In genomic region chr8:109817933-109818332, GRCm38 (mm10) we compare ENCODE assay signal across 16 mouse cellular contexts. TPM values are rescaled to one million over a fixed set of nuclear protein-coding genes. Genes with fewer than 3 reads are reported as not detected.
A peak's percentile ranks its signal among the peaks of the same experiment; 100 is the strongest.
DNase-seq lines count a peak whose midpoint lies in the region; ATAC-seq and TF ChIP-seq lines count a peak whose summit lies in the region.
"Had no signal": no experiment of that assay in that cellular context is flagged by ENCODE, and none has a peak within 500 bp of the region (broad histone marks: within the 10 kb centered on the region; RNA-seq: fewer than 3 reads in every experiment).

No protein-coding gene starts in this region.

- H3K27me3 ChIP-seq in heart, embryonic 12.5 days (replicated peaks) = no peaks in the 10 kb centered on the region
- H3K27me3 ChIP-seq in heart, embryonic 11.5 days (ENCODE audit: control insufficient read depth, insufficient read depth, low read length) = no peaks in the 10 kb centered on the region
- H3K27me3 ChIP-seq in kidney, embryonic 16.5 days (ENCODE audit: insufficient read depth, low read length) = no peaks in the 10 kb centered on the region
- H3K27me3 ChIP-seq in ES-Bruce4 (ENCODE audit: control insufficient read depth, insufficient read depth, low read length, poor library complexity, severe bottlenecking) = no peaks in the 10 kb centered on the region
- no peaks in the 10 kb centered on the region for H3K27me3 ChIP-seq in limb, embryonic 13.5 days
- H3K27me3 ChIP-seq: intestine, embryonic 15.5 days; midbrain, embryonic 15.5 days had no signal

- H3K9ac ChIP-seq in heart, embryonic 12.5 days = no peak overlapping the region
- no peak overlapping the region for H3K9ac ChIP-seq in heart, embryonic 11.5 days (ENCODE audit: low read depth, low read length)
- no peak overlapping the region for H3K9ac ChIP-seq in kidney, embryonic 16.5 days (replicated peaks; ENCODE audit: low read length)
- no peak overlapping the region for H3K9ac ChIP-seq in ES-Bruce4 (ENCODE audit: low read depth, poor library complexity, severe bottlenecking)
- no peak overlapping the region for H3K9ac ChIP-seq in limb, embryonic 13.5 days
- H3K9ac ChIP-seq: intestine, embryonic 15.5 days; liver, postnatal 0 days; midbrain, embryonic 15.5 days had no signal

- peaks cover 3% of the 10 kb centered on the region for H3K36me3 ChIP-seq in heart, embryonic 12.5 days
- no peaks in the 10 kb centered on the region for H3K36me3 ChIP-seq in heart, embryonic 11.5 days (ENCODE audit: control insufficient read depth, insufficient read depth, low read length)
- H3K36me3 ChIP-seq in kidney, embryonic 16.5 days (ENCODE audit: insufficient read depth, low read length) = peaks cover 2% of the 10 kb centered on the region; the same call in 1 of the 2 replicates
- H3K36me3 ChIP-seq in ES-Bruce4 (ENCODE audit: control insufficient read depth, insufficient read depth, low read length, poor library complexity, severe bottlenecking) = peaks cover 7% of the 10 kb centered on the region; the same call in 1 of the 2 replicates
- H3K36me3 ChIP-seq in limb, embryonic 13.5 days = peaks cover 15% of the 10 kb centered on the region
- H3K36me3 ChIP-seq: intestine, embryonic 15.5 days; midbrain, embryonic 15.5 days had no signal

- TF ChIP-seq EP300 in ES-Bruce4 (IDR thresholded peaks at IDR 0.05; ENCODE audit: insufficient read depth, low read depth, low read length) = no peak

- no peak for DNase-seq in kidney, adult 11 months
- no peak for DNase-seq in layer of hippocampus, adult 2 months (ENCODE audit: low spot score in 2 of 2)
- no peak for DNase-seq in Muller cell, postnatal 12 days (ENCODE audit: inconsistent ontology term)
- DNase-seq: adrenal gland, postnatal 10 days; cerebellum, adult 9-10 months; liver, postnatal 0 days; right cerebral cortex, postnatal 4 days; thymus, adult 18-20 months had no signal

- H3K9me3 ChIP-seq in heart, embryonic 12.5 days (replicated peaks) = no peaks in the 10 kb centered on the region
- no peaks in the 10 kb centered on the region for H3K9me3 ChIP-seq in heart, embryonic 11.5 days (replicated peaks; ENCODE audit: control insufficient read depth, low read length)
- no peaks in the 10 kb centered on the region for H3K9me3 ChIP-seq in kidney, embryonic 16.5 days (ENCODE audit: low read length)
- H3K9me3 ChIP-seq in ES-Bruce4 (replicated peaks; ENCODE audit: control insufficient read depth, insufficient read depth, low read length, poor library complexity, severe bottlenecking) = no peaks in the 10 kb centered on the region
- H3K9me3 ChIP-seq in limb, embryonic 13.5 days = no peaks in the 10 kb centered on the region
- H3K9me3 ChIP-seq: intestine, embryonic 15.5 days; midbrain, embryonic 15.5 days had no signal

- no peak overlapping the region for H3K4me2 ChIP-seq in heart, embryonic 12.5 days
- H3K4me2 ChIP-seq in heart, embryonic 11.5 days = no peak overlapping the region
- no peak overlapping the region for H3K4me2 ChIP-seq in kidney, embryonic 16.5 days (replicated peaks; ENCODE audit: low read depth, low read length)
- H3K4me2 ChIP-seq in limb, embryonic 13.5 days (replicated peaks) = no peak overlapping the region
- H3K4me2 ChIP-seq: intestine, embryonic 15.5 days; midbrain, embryonic 15.5 days had no signal

- no peak overlapping the region for H3K4me3 ChIP-seq in heart, embryonic 12.5 days
- H3K4me3 ChIP-seq in heart, embryonic 11.5 days (ENCODE audit: low read depth, low read length) = no peak overlapping the region
- no peak overlapping the region for H3K4me3 ChIP-seq in kidney, embryonic 16.5 days (ENCODE audit: low read length)
- H3K4me3 ChIP-seq in ES-Bruce4 (ENCODE audit: low read depth, low read length) = no peak overlapping the region
- H3K4me3 ChIP-seq in limb, embryonic 13.5 days = no peak overlapping the region
- H3K4me3 ChIP-seq in layer of hippocampus, adult 2 months = no peak overlapping the region
- H3K4me3 ChIP-seq: intestine, embryonic 15.5 days; midbrain, embryonic 15.5 days had no signal

- no peak for ATAC-seq in heart, embryonic 12.5 days (ENCODE audit: insufficient number of reproducible peaks, low FRiP score)
- ATAC-seq in heart, embryonic 11.5 days (replicated peaks; ENCODE audit: insufficient number of reproducible peaks, low FRiP score, low TSS enrichment) = no peak
- ATAC-seq in kidney, embryonic 16.5 days (ENCODE audit: low FRiP score, low TSS enrichment) = no peak
- ATAC-seq in limb, embryonic 13.5 days (ENCODE audit: low FRiP score, low read depth) = no peak
- ATAC-seq: forebrain, embryonic 14.5 days; intestine, embryonic 15.5 days; liver, postnatal 0 days; midbrain, embryonic 15.5 days had no signal

- 27% methylated on average over 1 of the region's 1 CpGs for WGBS in heart, embryonic 12.5 days
- 31% methylated on average over 1 of the region's 1 CpGs for WGBS in heart, embryonic 11.5 days (ENCODE audit: insufficient replicate concordance)
- WGBS in kidney, embryonic 16.5 days = 50% methylated on average over 1 of the region's 1 CpGs
- 56% methylated on average over 1 of the region's 1 CpGs for WGBS in limb, embryonic 13.5 days

- H3K4me1 ChIP-seq in heart, embryonic 12.5 days (replicated peaks) = peaks cover 22% of the 10 kb centered on the region; the same call in 1 of the 2 replicates
- H3K4me1 ChIP-seq in heart, embryonic 11.5 days (ENCODE audit: control insufficient read depth, insufficient read depth, low read length) = peaks cover 11% of the 10 kb centered on the region; the same call in 1 of the 2 replicates
- peaks cover 14% of the 10 kb centered on the region; the same call in 1 of the 2 replicates for H3K4me1 ChIP-seq in kidney, embryonic 16.5 days (ENCODE audit: insufficient read depth, low read length)
- peaks cover 2% of the 10 kb centered on the region for H3K4me1 ChIP-seq in ES-Bruce4 (ENCODE audit: control insufficient read depth, insufficient read depth, low read length)
- H3K4me1 ChIP-seq in limb, embryonic 13.5 days = peaks cover 12% of the 10 kb centered on the region
- H3K4me1 ChIP-seq: intestine, embryonic 15.5 days; midbrain, embryonic 15.5 days had no signal

- TF ChIP-seq POLR2A in ES-Bruce4 (IDR thresholded peaks at IDR 0.05; ENCODE audit: insufficient read depth, low read length) = no peak

- no peak for TF ChIP-seq CTCF in ES-Bruce4 (IDR thresholded peaks at IDR 0.05; ENCODE audit: low read depth, low read length)
- TF ChIP-seq CTCF in layer of hippocampus, adult 2 months (conservative IDR thresholded peaks at IDR 0.05) = no peak

- peak overlapping the region; percentile 26; the same call in 1 of the 2 replicates for H3K27ac ChIP-seq in heart, embryonic 12.5 days (ENCODE audit: poor library complexity, severe bottlenecking)
- H3K27ac ChIP-seq in heart, embryonic 11.5 days (ENCODE audit: low read depth, low read length) = no peak overlapping the region
- 0 out of 2 replicates have a peak overlapping the region, but pooled peaks have one; percentile 50 for H3K27ac ChIP-seq in kidney, embryonic 16.5 days (ENCODE audit: low read length)
- peak overlapping the region; percentile 69 for H3K27ac ChIP-seq in ES-Bruce4 (ENCODE audit: insufficient read depth, low read length)
- H3K27ac ChIP-seq in limb, embryonic 13.5 days = 0 out of 2 replicates have a peak overlapping the region, but pooled peaks have one; percentile 44
- H3K27ac ChIP-seq in layer of hippocampus, adult 2 months = no peak overlapping the region
- H3K27ac ChIP-seq: intestine, embryonic 15.5 days; midbrain, embryonic 15.5 days had no signal

RNA-seq across cellular contexts. Expression of gene Ap1g1, which starts 39.6 kb away (rescaled TPM):
- polyA plus RNA-seq in heart, embryonic 12.5 days (2016; fragmentation: Nextera tagmentation; extraction: Ambion mirVana) = 44.8 and 46.7 TPM in 2 replicates
- polyA plus RNA-seq in heart, embryonic 11.5 days (2014; fragmentation: Nextera tagmentation; extraction: Ambion mirVana) = 22.1 and 35.4 TPM in 2 replicates
- polyA plus RNA-seq in kidney, embryonic 16.5 days (2015; fragmentation: Nextera tagmentation; extraction: Ambion mirVana) = 46.6 and 53.6 TPM in 2 replicates
- 108 and 115 TPM in 2 replicates for polyA plus RNA-seq in ES-Bruce4 (2011; ENCODE audit: insufficient read depth, insufficient read length, low read depth, missing spikeins)
- polyA plus RNA-seq in limb, embryonic 13.5 days (2015; fragmentation: Nextera tagmentation; extraction: Ambion mirVana) = 37.4 and 43.0 TPM in 2 replicates
- 10 to 100 TPM; 84.1 to 92.2 TPM for total RNA-seq in layer of hippocampus, adult 2 months (2021)

RNA-seq across cellular contexts. Expression of gene Phlpp2, which starts 50.4 kb away (rescaled TPM):
- 1.5 and 1.8 TPM in 2 replicates for polyA plus RNA-seq in heart, embryonic 12.5 days (2016; fragmentation: Nextera tagmentation; extraction: Ambion mirVana)
- 2.2 and 3.3 TPM in 2 replicates for polyA plus RNA-seq in heart, embryonic 11.5 days (2014; fragmentation: Nextera tagmentation; extraction: Ambion mirVana)
- 2.6 and 2.7 TPM in 2 replicates for polyA plus RNA-seq in kidney, embryonic 16.5 days (2015; fragmentation: Nextera tagmentation; extraction: Ambion mirVana)
- polyA plus RNA-seq in ES-Bruce4 (2011; ENCODE audit: insufficient read depth, insufficient read length, low read depth, missing spikeins) = 8.6 and 10.2 TPM in 2 replicates
- polyA plus RNA-seq in limb, embryonic 13.5 days (2015; fragmentation: Nextera tagmentation; extraction: Ambion mirVana) = 4.2 and 4.4 TPM in 2 replicates
- 10 to 100 TPM; 26.9 to 28.5 TPM for total RNA-seq in layer of hippocampus, adult 2 months (2021)

Comparison
In these comparisons a context has a peak if more than half of its experiments do, and no peak if none do; other contexts are left out.
1. H3K27ac ChIP-seq: peak in heart, embryonic 12.5 days (single experiment), kidney, embryonic 16.5 days (single experiment), ES-Bruce4 (single experiment) and limb, embryonic 13.5 days (single experiment); none in heart, embryonic 11.5 days (single experiment) and layer of hippocampus, adult 2 months (single experiment).